Mouse (Mus musculus) stomach, postnatal 0 days (tissue): ENCODE data around the gene Pprc1. TPM values are rescaled to one million over a fixed set of nuclear protein-coding genes. Genes with fewer than 3 reads are reported as not detected.

Experiments used
- ATAC-seq: fragments of 200-750 bp; cut with Nextera tagmentation; 2 replicates; pipeline ENCODE4 v1.8.0; 2017; ENCODE audit not compliant: low FRiP score, low TSS enrichment
- DNase-seq: peaks from one replicate; pipeline ENCODE4 v3.0.0-alpha.2; 2016; ENCODE audit warnings: low spot score
- H3K27ac ChIP-seq: fragments of 300-500 bp; sonication (generic); replicated peaks from 2 replicates; pipeline ENCODE4 v1.5.1; 2014; ENCODE audit warnings: mild to moderate bottlenecking, control low read depth
- H3K27me3 ChIP-seq: fragments of 300-500 bp; sonication (generic); 2 replicates; pipeline ENCODE4 v1.6.1; 2014; ENCODE audit warnings: low read length; ENCODE audit not compliant: control insufficient read depth, insufficient read depth
- H3K36me3 ChIP-seq: fragments of 300-500 bp; sonication (generic); 2 replicates; pipeline ENCODE4 v1.6.1; 2014; ENCODE audit warnings: low read length, mixed read lengths; ENCODE audit not compliant: control insufficient read depth, insufficient read depth
- H3K4me1 ChIP-seq: fragments of 300-500 bp; sonication (generic); replicated peaks from 2 replicates; pipeline ENCODE4 v1.6.1; 2014; ENCODE audit warnings: antibody characterized with exemption; ENCODE audit not compliant: control insufficient read depth, insufficient read depth
- H3K4me2 ChIP-seq: fragments of 300-500 bp; sonication (generic); replicated peaks from 2 replicates; pipeline ENCODE4 v1.6.1; 2014; ENCODE audit warnings: low read depth, mild to moderate bottlenecking, control low read depth, moderate library complexity
- H3K4me3 ChIP-seq: fragments of 300-500 bp; sonication (generic); 2 replicates; pipeline ENCODE4 v1.5.1; 2014; ENCODE audit warnings: low read depth, low read length, control low read depth
- H3K9ac ChIP-seq: fragments of 300-500 bp; sonication (generic); 2 replicates; pipeline ENCODE4 v1.6.1; 2014; ENCODE audit warnings: mild to moderate bottlenecking, low read length, control low read depth, mixed read lengths
- H3K9me3 ChIP-seq: fragments of 300-500 bp; sonication (generic); 2 replicates; pipeline ENCODE4 v1.6.1; 2016; ENCODE audit warnings: low read length; ENCODE audit not compliant: control insufficient read depth
- CTCF ChIP-seq: IDR thresholded peaks from 2 replicates; pipeline ENCODE4 v1.5.1; 2016; ENCODE audit warnings: antibody characterized with exemption, low read depth, mild to moderate bottlenecking, moderate library complexity
- EP300 ChIP-seq: optimal IDR thresholded peaks from 2 replicates; pipeline ENCODE3; 2016; ENCODE audit warnings: antibody characterized with exemption
- WGBS: fragments of 180-500 bp; shearing (Covaris S2); extraction: QIAGEN DNeasy Blood & Tissue Kit; methylation state at CpG from one replicate; pipeline ENCODE4 v1.1.7; 2014; 5-methylcytosine and 5-hydroxymethylcytosine counted together
- polyA plus RNA-seq: library from polyadenylated mRNA; unstranded; fragments of >200 nt; fragmentation: Nextera tagmentation; extraction: Ambion mirVana; gene quantifications from 2 replicates; pipeline ENCODE4 v1.2.1, GENCODE M21; 2015

Gene Pprc1
- polyA plus RNA-seq, 1 experiment from 2014 or later: 8.6 TPM

DNA sequence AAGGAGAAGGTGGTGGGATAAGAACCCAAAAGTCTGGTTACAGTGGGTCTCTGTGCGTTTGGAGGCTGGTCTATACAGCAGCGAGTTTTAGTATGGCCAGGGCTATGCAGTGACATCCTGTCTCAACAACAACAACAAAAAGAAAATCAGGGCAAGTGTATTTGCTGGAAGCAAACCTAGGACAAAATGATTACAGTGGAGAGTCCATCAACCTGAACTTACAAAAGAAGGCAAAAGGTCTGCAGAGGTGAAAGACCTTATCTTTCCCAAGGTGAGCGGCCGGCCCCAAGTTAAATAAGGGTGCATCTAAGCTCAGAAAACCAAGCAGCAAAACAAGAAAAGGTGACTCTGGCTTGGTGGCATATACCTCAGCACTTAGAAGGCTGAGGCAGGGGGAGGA is 47.0 kb downstream of the Pprc1 start:
- Histone ChIP-seq H3K27ac (no peak overlapping the region), H3K4me2 (no peak overlapping the region), H3K9me3 (no peaks in the 10 kb centered on the region), H3K27me3 (no peaks in the 10 kb centered on the region), H3K9ac (no peak overlapping the region), H3K4me3 (no peak overlapping the region), H3K36me3 (no peaks in the 10 kb centered on the region), H3K4me1 (no peaks in the 10 kb centered on the region)
- TF ChIP-seq EP300 (no peak), CTCF (no peak)
- no peak for ATAC-seq
- WGBS: 77% methylated on average over 4 of the region's 4 CpGs
- no peak for DNase-seq

DNA sequence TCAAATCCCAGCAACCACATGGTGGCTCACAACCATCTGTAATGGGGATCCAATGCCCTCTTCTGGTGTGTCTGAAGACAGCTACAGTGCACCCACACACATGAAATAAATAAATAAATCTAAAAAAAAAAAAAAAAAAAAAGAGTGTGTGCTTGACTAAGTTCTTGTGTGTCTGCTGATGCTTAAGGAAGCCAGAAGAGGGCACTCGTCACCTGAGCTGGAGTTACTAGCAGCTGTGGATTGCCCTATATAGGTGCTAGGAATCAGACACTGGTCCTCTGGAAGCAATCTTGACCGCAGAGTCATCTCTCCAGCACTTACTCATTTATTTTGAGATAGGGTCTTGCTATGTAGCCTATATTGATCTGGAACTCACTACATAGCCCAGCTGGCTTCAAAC is 49.5 kb downstream of the Pprc1 start:
- Histone ChIP-seq H3K9ac (no peak overlapping the region), H3K4me1 (no peaks in the 10 kb centered on the region), H3K4me3 (no peak overlapping the region), H3K27me3 (no peaks in the 10 kb centered on the region), H3K4me2 (no peak overlapping the region), H3K27ac (no peak overlapping the region), H3K36me3 (no peaks in the 10 kb centered on the region), H3K9me3 (no peaks in the 10 kb centered on the region)
- WGBS: 98% methylated on average over 2 of the region's 2 CpGs
- DNase-seq: no peak
- ATAC-seq: no peak
- TF ChIP-seq EP300 (no peak), CTCF (no peak)

DNA sequence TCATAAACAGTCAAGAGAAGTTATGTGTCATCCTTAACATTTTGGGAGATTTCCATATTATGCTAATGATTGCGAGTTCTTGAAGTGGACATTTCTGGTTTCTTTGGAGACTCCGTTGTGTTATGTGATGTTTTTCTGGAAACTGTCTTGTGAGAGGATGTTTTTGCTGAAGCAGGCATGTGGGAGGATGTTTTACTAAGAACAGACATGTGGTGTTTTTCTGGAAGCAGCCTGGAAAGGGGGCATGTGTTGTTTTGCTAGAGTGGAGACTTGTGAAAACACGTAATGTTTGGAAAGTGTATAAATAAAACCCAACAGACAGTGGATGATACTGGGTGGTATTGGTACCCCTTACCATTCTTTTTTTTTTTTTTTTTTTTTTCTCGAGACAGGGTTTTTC is 50.6 kb downstream of the Pprc1 start:
- no peak for ATAC-seq
- 84% methylated on average over 3 of the region's 4 CpGs for WGBS

DNA sequence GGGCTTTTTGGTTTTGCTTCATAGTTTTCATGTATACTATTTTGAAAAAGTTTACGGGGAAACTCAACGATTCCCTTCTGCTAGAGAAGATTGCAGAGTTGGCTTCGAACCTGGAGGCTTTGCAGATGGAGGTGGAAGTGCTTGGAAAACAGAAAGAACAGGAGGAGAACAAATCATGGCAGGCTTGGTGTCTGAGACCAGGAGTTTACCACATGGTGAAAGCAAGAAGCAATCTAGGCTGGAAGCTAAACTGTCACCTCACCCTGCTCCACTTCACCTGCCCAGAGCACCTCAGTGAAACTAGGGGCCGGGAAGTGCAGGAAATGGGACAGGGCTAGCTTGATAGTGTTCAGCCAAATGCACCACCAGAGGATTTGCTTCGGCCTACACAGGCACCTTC is 51.7 kb downstream of the Pprc1 start:
- no peak overlapping the region for H3K27ac ChIP-seq
- TF ChIP-seq EP300: no peak
- TF ChIP-seq CTCF: no peak
- no peaks in the 10 kb centered on the region for H3K36me3 ChIP-seq
- no peaks in the 10 kb centered on the region for H3K27me3 ChIP-seq
- H3K4me2 ChIP-seq: no peak overlapping the region
- WGBS: 89% methylated on average over 5 of the region's 5 CpGs
- DNase-seq (no peak), ATAC-seq (no peak)
- no peaks in the 10 kb centered on the region for H3K9me3 ChIP-seq
- no peaks in the 10 kb centered on the region for H3K4me1 ChIP-seq
- H3K4me3 ChIP-seq: no peak overlapping the region
- no peak overlapping the region for H3K9ac ChIP-seq

More for the DNA sequence above, 50.6 kb downstream of the Pprc1 start:
- Histone ChIP-seq H3K4me1 (no peaks in the 10 kb centered on the region), H3K36me3 (no peaks in the 10 kb centered on the region), H3K9me3 (no peaks in the 10 kb centered on the region), H3K27me3 (no peaks in the 10 kb centered on the region), H3K4me2 (no peak overlapping the region), H3K9ac (no peak overlapping the region), H3K27ac (no peak overlapping the region), H3K4me3 (no peak overlapping the region)
- DNase-seq: no peak
- no peak for TF ChIP-seq CTCF
- no peak for TF ChIP-seq EP300

DNA sequence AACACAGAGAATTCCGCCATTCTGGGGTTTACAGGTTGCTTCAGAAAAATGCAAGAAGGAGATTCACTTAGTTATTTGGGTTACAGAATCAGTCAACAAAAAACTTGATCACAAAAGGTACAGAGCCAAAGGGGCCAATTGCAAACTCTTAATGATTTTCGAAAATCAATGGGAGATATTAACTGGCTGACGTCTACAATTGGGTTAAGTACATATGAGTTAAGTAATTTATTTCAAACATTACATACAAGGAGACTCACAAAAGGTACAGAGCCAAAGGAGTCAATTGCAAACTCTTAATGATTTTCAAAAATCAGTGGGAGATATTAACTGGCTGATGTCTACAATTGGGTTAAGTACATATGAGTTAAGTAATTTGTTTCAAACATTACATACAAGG is 54.9 kb downstream of the Pprc1 start:
- 88% methylated on average over 3 of the region's 3 CpGs for WGBS
- H3K9me3 ChIP-seq: no peaks in the 10 kb centered on the region
- TF ChIP-seq CTCF (no peak), EP300 (no peak)

GRCm38 (mm10) chr19:46103437-46104186 is 58.9 kb downstream of the Pprc1 start:
- no peak overlapping the region for H3K27ac ChIP-seq
- WGBS: 57% methylated on average over 6 of the region's 6 CpGs
- H3K9me3 ChIP-seq: no peaks in the 10 kb centered on the region
- no peak overlapping the region for H3K4me2 ChIP-seq
- H3K36me3 ChIP-seq: no peaks in the 10 kb centered on the region
- ATAC-seq (no peak), DNase-seq (no peak)
- no peaks in the 10 kb centered on the region for H3K4me1 ChIP-seq
- no peak overlapping the region for H3K9ac ChIP-seq
- H3K4me3 ChIP-seq: no peak overlapping the region
- TF ChIP-seq CTCF: no peak
- no peak for TF ChIP-seq EP300
- H3K27me3 ChIP-seq: no peaks in the 10 kb centered on the region

More for the DNA sequence above, 54.9 kb downstream of the Pprc1 start:
- no peak for ATAC-seq
- Histone ChIP-seq H3K4me3 (no peak overlapping the region), H3K36me3 (no peaks in the 10 kb centered on the region), H3K4me1 (no peaks in the 10 kb centered on the region), H3K27me3 (no peaks in the 10 kb centered on the region), H3K9ac (no peak overlapping the region), H3K27ac (no peak overlapping the region), H3K4me2 (no peak overlapping the region)
- DNase-seq: no peak
